Mouse (Mus musculus): ENCODE data around the gene Nrxn3.

Gene Nrxn3

GRCm38 (mm10) chr12:89041429-89042107 is 318.9 kb downstream of the Nrxn3 start:
- DNase-seq (ENCODE audit: low read depth, low spot score): no peak

GRCm38 (mm10) chr12:89049279-89049678 is 326.6 kb downstream of the Nrxn3 start:
- DNase-seq (ENCODE audit: low read depth, low spot score): no peak

DNA sequence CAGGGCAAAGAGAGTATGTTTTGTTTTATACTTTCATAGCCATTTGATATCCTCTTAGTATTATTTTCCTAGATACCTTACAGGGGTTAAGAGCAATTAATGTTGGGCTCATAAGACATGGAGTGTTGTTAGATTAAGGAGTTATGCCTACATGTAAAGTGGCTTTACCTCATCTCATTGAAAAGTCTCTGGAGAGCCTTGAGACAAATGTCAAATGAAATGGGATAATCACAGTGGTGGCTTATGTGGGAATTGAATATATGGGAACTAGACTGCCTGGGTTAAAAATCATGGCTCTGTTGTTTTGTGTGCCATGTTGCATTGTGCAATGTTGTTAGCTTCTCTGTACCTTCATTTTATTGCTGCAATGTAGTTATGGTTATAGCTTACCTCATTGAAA is 327.0 kb downstream of the Nrxn3 start:
- DNase-seq (ENCODE audit: low read depth, low spot score): no peak

DNA sequence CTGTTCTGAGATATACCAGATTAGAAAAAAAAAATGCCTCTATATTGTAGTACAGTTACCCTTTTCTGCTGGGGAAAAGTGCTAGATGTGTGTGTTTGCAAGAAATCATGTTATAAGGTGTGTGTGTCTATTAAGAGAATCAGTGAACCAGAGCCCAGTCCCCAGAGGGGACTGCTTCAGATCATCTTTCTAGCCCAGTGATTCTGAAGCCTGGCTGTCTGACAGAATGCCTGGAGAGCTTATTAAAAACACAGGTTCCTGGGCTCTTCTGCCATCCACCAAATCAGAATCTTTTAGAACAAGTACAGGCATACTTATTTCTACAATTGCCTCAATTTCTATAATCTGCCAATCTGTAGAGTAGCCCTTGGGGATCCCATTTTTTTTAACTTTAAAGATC is 349.8 kb downstream of the Nrxn3 start:
- DNase-seq (ENCODE audit: low read depth, low spot score): no peak

GRCm38 (mm10) chr12:89073167-89073743 is 350.6 kb downstream of the Nrxn3 start:
- DNase-seq (ENCODE audit: low read depth, low spot score): no peak

DNA sequence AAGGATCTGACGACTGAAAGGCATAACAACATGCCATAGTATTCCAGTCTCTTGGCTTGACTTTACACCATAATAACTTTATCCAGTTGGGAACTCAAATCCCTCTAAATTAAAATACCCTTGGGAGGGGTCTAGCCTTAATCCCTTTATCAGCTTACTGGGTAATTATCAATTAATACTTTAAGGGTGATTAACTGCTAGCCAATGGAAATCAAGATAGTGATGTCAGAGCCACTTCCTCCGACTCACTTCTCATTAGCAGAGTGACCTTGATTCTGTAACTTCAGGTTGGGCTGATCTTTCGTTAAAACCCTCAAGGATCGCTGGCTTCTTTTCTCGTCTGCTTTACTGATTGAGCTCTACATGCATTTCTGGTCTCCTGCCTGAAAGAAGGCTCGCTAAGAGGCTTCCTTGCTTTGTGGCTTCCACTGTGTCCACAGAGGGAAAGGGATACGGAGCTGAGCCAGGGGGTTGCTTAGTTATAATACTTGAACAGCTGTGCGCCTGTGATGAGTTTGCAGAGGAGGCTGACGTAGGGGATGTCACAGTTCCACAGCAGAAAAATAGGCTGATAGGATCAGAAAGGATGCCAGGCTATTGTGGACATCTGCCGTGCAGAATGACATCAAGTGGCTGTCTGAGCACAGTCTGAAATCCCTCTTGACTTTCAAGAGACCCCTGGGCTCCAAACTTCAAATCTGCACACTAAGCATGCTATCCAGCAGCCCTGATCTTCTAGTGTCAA is 352.0 kb downstream of the Nrxn3 start:
- DNase-seq (ENCODE audit: low read depth, low spot score): no peak

- DNase-seq (ENCODE audit: low read depth, low spot score): no peak
These were observed 371.3 kb downstream of the Nrxn3 start for GRCm38 (mm10) chr12:89093806-89094479.

- DNase-seq (ENCODE audit: low read depth, low spot score): no peak
These were observed 374.9 kb downstream of the Nrxn3 start for GRCm38 (mm10) chr12:89097561-89097960.

GRCm38 (mm10) chr12:89106029-89106733 is 383.5 kb downstream of the Nrxn3 start:
- peak; percentile 7 for DNase-seq (ENCODE audit: low read depth, low spot score)

GRCm38 (mm10) chr12:89106881-89107584 is 384.4 kb downstream of the Nrxn3 start:
- no peak for DNase-seq (ENCODE audit: low read depth, low spot score)

GRCm38 (mm10) chr12:89109779-89110335 is 387.2 kb downstream of the Nrxn3 start:
- no peak for DNase-seq (ENCODE audit: low read depth, low spot score)

- no peak for DNase-seq (ENCODE audit: low read depth, low spot score)
These were observed 405.9 kb downstream of the Nrxn3 start for GRCm38 (mm10) chr12:89128602-89129001.

- DNase-seq (ENCODE audit: low read depth, low spot score): no peak
These were observed 406.6 kb downstream of the Nrxn3 start for GRCm38 (mm10) chr12:89129139-89129907.

- DNase-seq (ENCODE audit: low read depth, low spot score): peak; percentile 4
These were observed 411.7 kb downstream of the Nrxn3 start for GRCm38 (mm10) chr12:89134333-89134732.

DNA sequence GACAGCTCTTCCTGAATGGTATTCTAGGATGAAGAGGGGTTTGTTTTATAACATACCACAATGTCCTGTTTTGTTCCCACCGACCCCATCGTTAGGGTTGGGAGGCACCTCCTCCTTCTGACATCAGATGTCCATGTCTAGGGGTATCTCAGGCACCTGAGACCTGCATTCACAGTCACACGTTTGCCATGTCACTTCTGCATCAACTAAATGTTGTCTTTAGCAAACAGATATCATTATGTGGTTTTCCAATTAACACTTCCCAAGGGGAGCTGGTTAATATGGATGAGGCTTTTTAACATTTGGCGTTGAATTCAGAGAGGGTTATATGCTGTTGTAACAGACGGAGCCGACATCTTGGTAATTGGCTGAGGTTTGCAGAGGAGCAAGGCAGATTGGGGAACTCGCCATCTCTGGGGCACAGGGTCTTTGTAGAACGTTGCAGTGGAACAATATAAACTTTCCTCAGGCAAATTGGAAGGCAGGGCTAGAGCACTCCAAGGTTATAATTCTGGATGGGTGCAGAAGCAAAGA is 412.2 kb downstream of the Nrxn3 start:
- no peak for DNase-seq (ENCODE audit: low read depth, low spot score)

DNA sequence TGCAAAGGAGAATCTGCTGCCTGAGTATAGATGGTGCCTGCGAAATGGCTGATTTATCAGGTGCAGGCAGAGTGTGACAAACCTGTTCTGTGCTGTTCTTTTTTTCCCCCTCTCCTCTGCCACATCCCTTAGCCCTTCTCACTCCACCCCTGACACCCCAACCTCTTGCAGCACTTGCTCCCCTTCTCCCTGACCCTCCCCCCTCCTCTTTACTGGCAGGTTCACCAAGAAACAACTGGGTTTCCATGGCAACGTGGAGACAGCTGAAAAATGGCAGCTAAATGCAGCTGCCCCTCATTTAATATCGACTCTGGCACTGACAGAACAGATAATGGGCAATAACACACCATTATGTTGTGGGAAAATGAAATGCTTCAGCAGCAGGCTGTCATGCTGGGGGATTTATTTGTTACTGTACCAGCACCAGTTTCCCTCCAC is 426.3 kb downstream of the Nrxn3 start:
- no peak for DNase-seq (ENCODE audit: low read depth, low spot score)

- no peak for DNase-seq (ENCODE audit: low read depth, low spot score)
These were observed 426.8 kb downstream of the Nrxn3 start for GRCm38 (mm10) chr12:89149455-89149854.

- DNase-seq (ENCODE audit: low read depth, low spot score): no peak
These were observed 433.5 kb downstream of the Nrxn3 start for GRCm38 (mm10) chr12:89156086-89156757.

DNA sequence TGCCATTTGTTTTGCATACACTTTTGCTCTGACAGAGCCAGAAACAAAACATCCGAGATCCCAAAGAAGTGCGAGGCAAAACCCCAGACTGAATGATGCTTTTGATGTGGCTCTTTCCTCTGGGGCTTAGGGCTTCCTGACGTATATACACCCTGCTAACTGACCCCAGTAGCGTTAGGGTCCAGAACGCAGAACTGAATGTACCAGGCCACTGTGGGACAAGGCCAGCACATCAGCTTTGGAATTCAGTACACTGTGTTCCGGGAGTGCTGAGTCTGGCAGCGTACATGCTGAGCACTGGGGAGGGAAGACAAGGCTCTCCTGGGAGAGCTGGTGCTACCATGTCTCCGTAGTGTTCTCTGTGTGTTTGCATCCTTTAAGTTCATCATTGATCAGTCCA is 436.7 kb downstream of the Nrxn3 start:
- no peak for DNase-seq (ENCODE audit: low read depth, low spot score)

Measured in WW6 (cell line).